Mouse (Mus musculus) cerebellum, adult 2 months (tissue): ENCODE measurements around the gene Sik3.

ENCODE experiments used
- CTCF ChIP-seq: fragments of 200-500 bp; IDR thresholded peaks from 2 replicates; pipeline ENCODE4 v1.5.1; 2011; ENCODE audit warnings: low read depth, mild to moderate bottlenecking, control low read depth, low read length, moderate library complexity, borderline replicate concordance; ENCODE audit not compliant: insufficient read depth
- POLR2A ChIP-seq: fragments of 200-500 bp; IDR thresholded peaks from 2 replicates; pipeline ENCODE4 v1.6.1; 2011; ENCODE audit warnings: low read length, control low read depth, borderline replicate concordance; ENCODE audit not compliant: insufficient read depth

- no peak for TF ChIP-seq CTCF
- TF ChIP-seq POLR2A, result no peak
Observed at GRCm38 (mm10) chr9:46013009-46013586, 478 bp downstream of the Sik3 start.
